Mouse (Mus musculus): ENCODE data around the gene Gmip. TPM values are rescaled to one million over a fixed set of nuclear protein-coding genes. Genes with fewer than 3 reads are reported as not detected.

The Gmip gene
- total RNA-seq (2015), result 17.5 and 27.6 TPM in 2 replicates
- 34.3 and 39.6 TPM in 2 replicates for total RNA-seq (2017)

- ATAC-seq (replicated peaks; ENCODE audit: poor library complexity), result peak; percentile 91
These were observed at the start of gene Gmip for GRCm38 (mm10) chr8:69808094-69808863. Gene Gmip (plus strand): TSS chr8:69808679.

GRCm38 (mm10) chr8:69761814-69762445 is 46.5 kb upstream of the Gmip start:
- no peak for ATAC-seq (replicated peaks; ENCODE audit: poor library complexity)

GRCm38 (mm10) chr8:69771221-69771620 is 37.3 kb upstream of the Gmip start:
- ATAC-seq (replicated peaks; ENCODE audit: poor library complexity), result no peak

- ATAC-seq (replicated peaks; ENCODE audit: poor library complexity), result no peak
These were observed 36.4 kb upstream of the Gmip start for GRCm38 (mm10) chr8:69772106-69772505.

GRCm38 (mm10) chr8:69774503-69775148 is 33.9 kb upstream of the Gmip start, which contains the start of gene Gm20422:
Gene Gm20422 (minus strand): TSS chr8:69774886.
- peak; percentile 98 for ATAC-seq (replicated peaks; ENCODE audit: poor library complexity)

- peak; percentile 38 for ATAC-seq (replicated peaks; ENCODE audit: poor library complexity)
These were observed 33.3 kb upstream of the Gmip start for GRCm38 (mm10) chr8:69775149-69775534.

- no peak for ATAC-seq (replicated peaks; ENCODE audit: poor library complexity)
These were observed 31.4 kb upstream of the Gmip start for GRCm38 (mm10) chr8:69777111-69777510.

- peak; percentile 38 for ATAC-seq (replicated peaks; ENCODE audit: poor library complexity)
These were observed 19.4 kb upstream of the Gmip start for GRCm38 (mm10) chr8:69789105-69789504.

GRCm38 (mm10) chr8:69789731-69790130 is 18.7 kb upstream of the Gmip start:
- ATAC-seq (replicated peaks; ENCODE audit: poor library complexity), result no peak

GRCm38 (mm10) chr8:69790364-69790763 is 18.1 kb upstream of the Gmip start:
- ATAC-seq (replicated peaks; ENCODE audit: poor library complexity), result no peak

GRCm38 (mm10) chr8:69790773-69791367 is 17.6 kb upstream of the Gmip start, which contains the start of the genes Atp13a1 and Zfp866:
Gene Atp13a1 (plus strand): TSS chr8:69791163.
Gene Zfp866 (minus strand): TSS chr8:69791178.
- ATAC-seq (replicated peaks; ENCODE audit: poor library complexity), result peak; percentile 88

- peak; percentile 28 for ATAC-seq (replicated peaks; ENCODE audit: poor library complexity)
These were observed 16.9 kb upstream of the Gmip start for GRCm38 (mm10) chr8:69791415-69792068.

GRCm38 (mm10) chr8:69793666-69794065 is 14.8 kb upstream of the Gmip start:
- no peak for ATAC-seq (replicated peaks; ENCODE audit: poor library complexity)

GRCm38 (mm10) chr8:69794096-69794495 is 14.4 kb upstream of the Gmip start:
- no peak for ATAC-seq (replicated peaks; ENCODE audit: poor library complexity)

GRCm38 (mm10) chr8:69794901-69795300 is 13.6 kb upstream of the Gmip start:
- ATAC-seq (replicated peaks; ENCODE audit: poor library complexity), result no peak

GRCm38 (mm10) chr8:69796721-69797345 is 11.6 kb upstream of the Gmip start:
- ATAC-seq (replicated peaks; ENCODE audit: poor library complexity), result no peak

- no peak for ATAC-seq (replicated peaks; ENCODE audit: poor library complexity)
These were observed 10.8 kb upstream of the Gmip start for GRCm38 (mm10) chr8:69797661-69798060.

GRCm38 (mm10) chr8:69799261-69799660 is 9.2 kb upstream of the Gmip start:
- no peak for ATAC-seq (replicated peaks; ENCODE audit: poor library complexity)

- peak; percentile 19; the same call in 1 of the 2 replicates for ATAC-seq (replicated peaks; ENCODE audit: poor library complexity)
These were observed 8.5 kb upstream of the Gmip start for GRCm38 (mm10) chr8:69799946-69800345.

- ATAC-seq (replicated peaks; ENCODE audit: poor library complexity), result no peak
These were observed 6.7 kb upstream of the Gmip start for GRCm38 (mm10) chr8:69801796-69802195.
